Mouse (Mus musculus): ENCODE measurements at regions not wholly inside any gene's neighbourhood (a gene's known extent, or its start where the extent isn't known, plus 50 kb on each side); places are given as distances from the start of the nearest gene placed in this dataset.

DNA sequence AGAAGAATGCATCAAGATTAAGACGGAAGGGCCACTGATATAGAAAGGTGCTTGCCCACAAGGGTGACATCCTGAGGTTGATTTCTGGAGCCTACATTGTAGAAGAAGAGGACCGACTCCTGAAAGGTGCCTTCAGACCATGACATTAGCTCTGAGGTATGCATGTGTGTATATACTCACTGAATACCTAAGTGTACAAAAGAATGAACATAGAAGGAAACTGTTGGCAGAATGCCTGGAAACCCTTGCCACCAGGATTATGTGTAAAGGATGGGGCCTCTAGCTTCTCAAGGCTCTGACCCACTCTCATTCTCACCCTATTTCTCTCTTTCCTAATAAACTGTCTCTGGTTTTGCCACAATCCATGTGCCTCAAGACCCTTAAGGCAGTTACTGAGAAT, 90.7 kb upstream of the Ercc6l2 start:
- Histone ChIP-seq H3K4me3 (ENCODE audit: low read depth, low read length) (no peak overlapping the region), H3K4me1 (ENCODE audit: control insufficient read depth, insufficient read depth, low read length) (peaks cover 42% of the 10 kb centered on the region), H3K9me3 (ENCODE audit: control insufficient read depth, low read length) (no peaks in the 10 kb centered on the region), H3K27ac (replicated peaks; ENCODE audit: low read depth, low read length) (no peak overlapping the region), H3K4me2 (ENCODE audit: low read depth, low read length) (no peak overlapping the region), H3K9ac (ENCODE audit: low read depth, low read length) (no peak overlapping the region), H3K27me3 (replicated peaks; ENCODE audit: control insufficient read depth, insufficient read depth, low read length) (no peaks in the 10 kb centered on the region), H3K36me3 (ENCODE audit: control insufficient read depth, insufficient read depth, low read length) (no peaks in the 10 kb centered on the region)
- 57% methylated on average over 2 of the region's 2 CpGs for WGBS
- DNase-seq (ENCODE audit: low spot score) = peak; percentile 79
- ATAC-seq (ENCODE audit: low read depth) = no peak

- no peak for ATAC-seq (ENCODE audit: low read depth)
- Histone ChIP-seq H3K4me3 (ENCODE audit: low read depth, low read length) (no peak overlapping the region), H3K36me3 (ENCODE audit: control insufficient read depth, insufficient read depth, low read length) (no peaks in the 10 kb centered on the region), H3K4me2 (ENCODE audit: low read depth, low read length) (no peak overlapping the region), H3K27ac (replicated peaks; ENCODE audit: low read depth, low read length) (no peak overlapping the region), H3K27me3 (replicated peaks; ENCODE audit: control insufficient read depth, insufficient read depth, low read length) (no peaks in the 10 kb centered on the region), H3K9ac (ENCODE audit: low read depth, low read length) (no peak overlapping the region), H3K9me3 (ENCODE audit: control insufficient read depth, low read length) (no peaks in the 10 kb centered on the region), H3K4me1 (ENCODE audit: control insufficient read depth, insufficient read depth, low read length) (peaks cover 38% of the 10 kb centered on the region)
- no peak for DNase-seq (ENCODE audit: low spot score)
- 66% methylated on average over 2 of the region's 2 CpGs for WGBS
Measured at GRCm38 (mm10) chr13:63724843-63725582, 90.0 kb upstream of the Ercc6l2 start.

- peak; percentile 65 for DNase-seq (ENCODE audit: low spot score)
- WGBS = 13% methylated on average over 2 of the region's 2 CpGs
Measured at GRCm38 (mm10) chr13:63726035-63726434, 89.0 kb upstream of the Ercc6l2 start.

GRCm38 (mm10) chr13:63726509-63726908, 88.5 kb upstream of the Ercc6l2 start:
- Histone ChIP-seq H3K27ac (replicated peaks; ENCODE audit: low read depth, low read length) (no peak overlapping the region), H3K4me3 (ENCODE audit: low read depth, low read length) (no peak overlapping the region), H3K27me3 (replicated peaks; ENCODE audit: control insufficient read depth, insufficient read depth, low read length) (no peaks in the 10 kb centered on the region), H3K9ac (ENCODE audit: low read depth, low read length) (no peak overlapping the region), H3K9me3 (ENCODE audit: control insufficient read depth, low read length) (no peaks in the 10 kb centered on the region), H3K4me2 (ENCODE audit: low read depth, low read length) (no peak overlapping the region), H3K36me3 (ENCODE audit: control insufficient read depth, insufficient read depth, low read length) (no peaks in the 10 kb centered on the region), H3K4me1 (ENCODE audit: control insufficient read depth, insufficient read depth, low read length) (peaks cover 29% of the 10 kb centered on the region)
- 77% methylated on average over 6 of the region's 6 CpGs for WGBS
- DNase-seq (ENCODE audit: low spot score) = no peak
- no peak for ATAC-seq (ENCODE audit: low read depth)

More at GRCm38 (mm10) chr13:63726035-63726434, 89.0 kb upstream of the Ercc6l2 start:
- ATAC-seq (ENCODE audit: low read depth) = 0 out of 2 replicates have a peak, but pooled peaks have one; percentile 51
- Histone ChIP-seq H3K4me2 (ENCODE audit: low read depth, low read length) (no peak overlapping the region), H3K27ac (replicated peaks; ENCODE audit: low read depth, low read length) (no peak overlapping the region), H3K9ac (ENCODE audit: low read depth, low read length) (no peak overlapping the region), H3K36me3 (ENCODE audit: control insufficient read depth, insufficient read depth, low read length) (no peaks in the 10 kb centered on the region), H3K27me3 (replicated peaks; ENCODE audit: control insufficient read depth, insufficient read depth, low read length) (no peaks in the 10 kb centered on the region), H3K4me1 (ENCODE audit: control insufficient read depth, insufficient read depth, low read length) (peaks cover 29% of the 10 kb centered on the region), H3K4me3 (ENCODE audit: low read depth, low read length) (no peak overlapping the region), H3K9me3 (ENCODE audit: control insufficient read depth, low read length) (no peaks in the 10 kb centered on the region)

GRCm38 (mm10) chr13:63735739-63736138, 79.3 kb upstream of the Ercc6l2 start:
- Histone ChIP-seq H3K4me1 (ENCODE audit: control insufficient read depth, insufficient read depth, low read length) (peaks cover 6% of the 10 kb centered on the region; the same call in 1 of the 2 replicates), H3K27ac (replicated peaks; ENCODE audit: low read depth, low read length) (0 out of 2 replicates have a peak overlapping the region, but pooled peaks have one; percentile 28), H3K4me3 (ENCODE audit: low read depth, low read length) (no peak overlapping the region), H3K4me2 (ENCODE audit: low read depth, low read length) (no peak overlapping the region), H3K36me3 (ENCODE audit: control insufficient read depth, insufficient read depth, low read length) (no peaks in the 10 kb centered on the region), H3K27me3 (replicated peaks; ENCODE audit: control insufficient read depth, insufficient read depth, low read length) (no peaks in the 10 kb centered on the region), H3K9me3 (ENCODE audit: control insufficient read depth, low read length) (0 out of 2 replicates have a peak, but pooled peaks cover 4% of the 10 kb centered on the region), H3K9ac (ENCODE audit: low read depth, low read length) (no peak overlapping the region)
- ATAC-seq (ENCODE audit: low read depth) (peak; percentile 55; the same call in 1 of the 2 replicates), DNase-seq (ENCODE audit: low spot score) (peak; percentile 72)
- 39% methylated on average over 5 of the region's 5 CpGs for WGBS

DNA sequence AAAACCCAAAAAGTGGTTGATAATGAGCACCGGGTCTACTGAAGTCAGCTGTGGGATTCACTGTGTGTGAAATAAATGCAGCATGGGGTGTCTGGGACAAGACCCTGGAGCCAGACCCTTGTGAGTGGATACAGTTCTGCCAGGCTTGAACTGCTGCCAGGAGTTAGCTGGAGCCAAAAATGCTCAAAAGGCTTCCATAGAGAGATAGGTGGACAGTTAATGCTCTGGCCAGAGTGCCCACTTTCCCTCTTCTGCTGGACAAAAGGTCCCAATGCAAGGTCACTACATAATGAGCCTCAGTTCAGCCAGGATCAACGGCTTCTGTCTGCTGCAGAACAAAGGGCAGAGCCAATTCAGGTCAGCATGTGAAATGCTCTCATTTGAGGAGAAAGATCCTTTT, 73.2 kb upstream of the Ercc6l2 start:
- ATAC-seq (ENCODE audit: low read depth) (no peak), DNase-seq (ENCODE audit: low spot score) (no peak)
- no peaks in the 10 kb centered on the region for H3K36me3 ChIP-seq (ENCODE audit: control insufficient read depth, insufficient read depth, low read length)
- no peak overlapping the region for H3K4me2 ChIP-seq (ENCODE audit: low read depth, low read length)
- no peaks in the 10 kb centered on the region for H3K9me3 ChIP-seq (ENCODE audit: control insufficient read depth, low read length)
- 60% methylated on average over 2 of the region's 2 CpGs for whole genome bisulfite sequencing
- H3K9ac ChIP-seq (ENCODE audit: low read depth, low read length) = no peak overlapping the region
- no peaks in the 10 kb centered on the region for H3K4me1 ChIP-seq (ENCODE audit: control insufficient read depth, insufficient read depth, low read length)
- H3K27ac ChIP-seq (replicated peaks; ENCODE audit: low read depth, low read length) = no peak overlapping the region
- H3K27me3 ChIP-seq (replicated peaks; ENCODE audit: control insufficient read depth, insufficient read depth, low read length) = no peaks in the 10 kb centered on the region
- H3K4me3 ChIP-seq (ENCODE audit: low read depth, low read length) = no peak overlapping the region

GRCm38 (mm10) chr13:63748788-63749187, 66.3 kb upstream of the Ercc6l2 start:
- H3K9me3 ChIP-seq (ENCODE audit: control insufficient read depth, low read length) = no peaks in the 10 kb centered on the region
- WGBS = 80% methylated on average over 2 of the region's 2 CpGs
- no peak overlapping the region for H3K9ac ChIP-seq (ENCODE audit: low read depth, low read length)
- ATAC-seq (ENCODE audit: low read depth) (no peak), DNase-seq (ENCODE audit: low spot score) (no peak)
- H3K36me3 ChIP-seq (ENCODE audit: control insufficient read depth, insufficient read depth, low read length) = no peaks in the 10 kb centered on the region
- no peak overlapping the region for H3K4me3 ChIP-seq (ENCODE audit: low read depth, low read length)
- H3K27me3 ChIP-seq (replicated peaks; ENCODE audit: control insufficient read depth, insufficient read depth, low read length) = no peaks in the 10 kb centered on the region
- H3K4me2 ChIP-seq (ENCODE audit: low read depth, low read length) = no peak overlapping the region
- no peak overlapping the region for H3K27ac ChIP-seq (replicated peaks; ENCODE audit: low read depth, low read length)
- no peaks in the 10 kb centered on the region for H3K4me1 ChIP-seq (ENCODE audit: control insufficient read depth, insufficient read depth, low read length)

- ATAC-seq (ENCODE audit: low read depth) (no peak), DNase-seq (ENCODE audit: low spot score) (peak; percentile 79)
- Histone ChIP-seq H3K4me1 (ENCODE audit: control insufficient read depth, insufficient read depth, low read length) (no peaks in the 10 kb centered on the region), H3K4me2 (ENCODE audit: low read depth, low read length) (no peak overlapping the region), H3K9ac (ENCODE audit: low read depth, low read length) (no peak overlapping the region), H3K27me3 (replicated peaks; ENCODE audit: control insufficient read depth, insufficient read depth, low read length) (no peaks in the 10 kb centered on the region), H3K4me3 (ENCODE audit: low read depth, low read length) (no peak overlapping the region), H3K36me3 (ENCODE audit: control insufficient read depth, insufficient read depth, low read length) (no peaks in the 10 kb centered on the region), H3K9me3 (ENCODE audit: control insufficient read depth, low read length) (no peaks in the 10 kb centered on the region), H3K27ac (replicated peaks; ENCODE audit: low read depth, low read length) (no peak overlapping the region)
- 65% methylated on average over 4 of the region's 4 CpGs for WGBS
Measured at GRCm38 (mm10) chr13:63749997-63750396, 65.0 kb upstream of the Ercc6l2 start.

GRCm38 (mm10) chr13:63751196-63751595, 63.8 kb upstream of the Ercc6l2 start:
- no peaks in the 10 kb centered on the region for H3K4me1 ChIP-seq (ENCODE audit: control insufficient read depth, insufficient read depth, low read length)
- no peaks in the 10 kb centered on the region for H3K27me3 ChIP-seq (replicated peaks; ENCODE audit: control insufficient read depth, insufficient read depth, low read length)
- H3K27ac ChIP-seq (replicated peaks; ENCODE audit: low read depth, low read length) = no peak overlapping the region
- DNase-seq (ENCODE audit: low spot score) (no peak), ATAC-seq (ENCODE audit: low read depth) (no peak)
- no peak overlapping the region for H3K4me2 ChIP-seq (ENCODE audit: low read depth, low read length)
- no peaks in the 10 kb centered on the region for H3K9me3 ChIP-seq (ENCODE audit: control insufficient read depth, low read length)
- H3K4me3 ChIP-seq (ENCODE audit: low read depth, low read length) = no peak overlapping the region
- H3K36me3 ChIP-seq (ENCODE audit: control insufficient read depth, insufficient read depth, low read length) = no peaks in the 10 kb centered on the region
- WGBS = 59% methylated on average over 2 of the region's 2 CpGs
- no peak overlapping the region for H3K9ac ChIP-seq (ENCODE audit: low read depth, low read length)

Measured in embryonic facial prominence, embryonic 14.5 days (tissue).